9 mouse cellular contexts compared by ENCODE assay signal in the genomic region with DNA sequence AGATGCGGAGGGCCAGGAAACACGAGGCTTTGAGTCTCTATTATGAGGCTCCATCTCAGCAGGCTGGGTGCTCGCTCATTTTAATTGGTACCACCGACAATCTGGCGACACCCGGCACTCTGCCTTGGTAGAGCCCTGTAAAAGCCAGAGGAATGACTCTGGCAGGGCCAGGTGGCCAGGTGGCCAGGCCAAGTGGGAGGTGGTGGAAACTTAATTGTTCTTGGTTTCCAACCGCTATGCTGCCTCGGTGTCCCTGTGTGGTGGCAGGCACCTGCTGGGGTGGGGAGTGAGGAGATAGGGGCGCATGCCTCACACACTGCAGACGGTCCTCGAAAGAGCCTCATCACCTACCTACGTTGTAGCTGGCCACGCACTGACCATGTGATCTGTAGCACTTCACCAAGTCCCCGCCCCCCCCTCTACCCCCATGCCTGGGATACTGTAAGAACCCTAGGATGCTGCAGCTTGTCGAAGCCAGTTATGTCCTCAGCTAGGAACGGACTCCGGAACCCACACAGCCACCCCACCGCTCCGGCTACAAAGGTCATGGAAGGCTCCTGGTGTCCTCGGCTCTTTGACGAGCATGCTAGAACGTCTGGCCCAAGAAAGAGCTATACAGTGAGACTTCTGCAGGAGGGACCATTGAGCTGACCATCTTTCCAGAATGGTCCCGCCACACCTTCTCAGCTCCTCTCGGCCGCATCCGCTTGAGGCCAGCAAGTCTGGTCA. TPM values are rescaled to one million over a fixed set of nuclear protein-coding genes. Genes with fewer than 3 reads are reported as not detected.
DNase-seq lines count a peak whose midpoint lies in the region; ATAC-seq lines count a peak whose summit lies in the region.
"Had no signal": no experiment of that assay in that cellular context is flagged by ENCODE, and none has a peak within 500 bp of the region (broad histone marks: within the 10 kb centered on the region; RNA-seq: fewer than 3 reads in every experiment).

No protein-coding gene starts in this region.

- H3K36me3 ChIP-seq in kidney, embryonic 15.5 days = peaks cover 40% of the 10 kb centered on the region
- peaks cover 48% of the 10 kb centered on the region for H3K36me3 ChIP-seq in embryonic facial prominence, embryonic 10.5 days (replicated peaks)
- peaks cover 3% of the 10 kb centered on the region; the same call in 1 of the 2 replicates for H3K36me3 ChIP-seq in intestine, embryonic 16.5 days (ENCODE audit: control insufficient read depth, insufficient read depth, low read length)
- H3K36me3 ChIP-seq in neural tube, embryonic 14.5 days (ENCODE audit: control insufficient read depth, insufficient read depth, low read length) = peaks cover 3% of the 10 kb centered on the region; the same call in 1 of the 2 replicates

- H3K4me1 ChIP-seq in kidney, embryonic 15.5 days = peaks cover 68% of the 10 kb centered on the region
- H3K4me1 ChIP-seq in embryonic facial prominence, embryonic 10.5 days = peaks cover 49% of the 10 kb centered on the region
- H3K4me1 ChIP-seq in intestine, embryonic 16.5 days (ENCODE audit: control insufficient read depth, insufficient read depth, low read length) = peaks cover 36% of the 10 kb centered on the region
- peaks cover 29% of the 10 kb centered on the region for H3K4me1 ChIP-seq in neural tube, embryonic 14.5 days (ENCODE audit: control insufficient read depth, insufficient read depth, low read length)

- DNase-seq in kidney, postnatal 4 days = no peak
- no peak for DNase-seq in embryonic facial prominence, embryonic 10.5 days (ENCODE audit: low spot score)
- DNase-seq in ovary, postnatal 10 days (ENCODE audit: low spot score) = no peak
- DNase-seq in c-Kit-positive CD71-positive TER-119-positive erythroid progenitor cells, embryonic 14.5 days (ENCODE audit: low spot score) = no peak

- WGBS in kidney, embryonic 15.5 days = 67% methylated on average over 26 of the region's 26 CpGs
- WGBS in embryonic facial prominence, embryonic 10.5 days = 91% methylated on average over 26 of the region's 26 CpGs
- 85% methylated on average over 26 of the region's 26 CpGs for WGBS in intestine, embryonic 16.5 days
- WGBS in neural tube, embryonic 14.5 days = 63% methylated on average over 26 of the region's 26 CpGs

- peak overlapping the region; percentile 50 for H3K4me2 ChIP-seq in kidney, embryonic 15.5 days
- peak overlapping the region; percentile 17; the same call in 1 of the 2 replicates for H3K4me2 ChIP-seq in intestine, embryonic 16.5 days (ENCODE audit: low read depth, low read length)
- peak overlapping the region; percentile 17 for H3K4me2 ChIP-seq in neural tube, embryonic 14.5 days (ENCODE audit: low read depth, low read length)

- H3K9ac ChIP-seq in kidney, embryonic 15.5 days = no peak overlapping the region
- H3K9ac ChIP-seq in intestine, embryonic 16.5 days (ENCODE audit: low read depth, low read length) = peak overlapping the region; percentile 42; the same call in 1 of the 2 replicates
- 0 out of 2 replicates have a peak overlapping the region, but pooled peaks have one; percentile 17 for H3K9ac ChIP-seq in neural tube, embryonic 14.5 days (replicated peaks; ENCODE audit: low read depth, low read length)

- peak overlapping the region; percentile 93 for H3K27ac ChIP-seq in kidney, embryonic 15.5 days
- peak overlapping the region; percentile 76 for H3K27ac ChIP-seq in embryonic facial prominence, embryonic 10.5 days (replicated peaks)
- H3K27ac ChIP-seq in intestine, embryonic 16.5 days (ENCODE audit: low read length) = peak overlapping the region; percentile 51
- H3K27ac ChIP-seq in neural tube, embryonic 14.5 days (ENCODE audit: low read depth, low read length) = peak overlapping the region; percentile 52

- H3K9me3 ChIP-seq in kidney, embryonic 15.5 days (replicated peaks) = no peaks in the 10 kb centered on the region
- H3K9me3 ChIP-seq in embryonic facial prominence, embryonic 10.5 days = no peaks in the 10 kb centered on the region
- H3K9me3 ChIP-seq in intestine, embryonic 16.5 days (ENCODE audit: control insufficient read depth, low read length) = no peaks in the 10 kb centered on the region
- H3K9me3 ChIP-seq in neural tube, embryonic 14.5 days (ENCODE audit: control insufficient read depth, low read length) = no peaks in the 10 kb centered on the region

- H3K27me3 ChIP-seq in kidney, embryonic 15.5 days = 0 out of 2 replicates have a peak, but pooled peaks cover 3% of the 10 kb centered on the region
- no peaks in the 10 kb centered on the region for H3K27me3 ChIP-seq in embryonic facial prominence, embryonic 10.5 days (replicated peaks; ENCODE audit: low read depth, poor library complexity, severe bottlenecking)
- H3K27me3 ChIP-seq in intestine, embryonic 16.5 days (replicated peaks; ENCODE audit: control insufficient read depth, insufficient read depth, low read length) = no peaks in the 10 kb centered on the region
- H3K27me3 ChIP-seq in neural tube, embryonic 14.5 days (ENCODE audit: control insufficient read depth, insufficient read depth, low read length) = no peaks in the 10 kb centered on the region

- H3K4me3 ChIP-seq in kidney, embryonic 15.5 days (replicated peaks) = 0 out of 2 replicates have a peak overlapping the region, but pooled peaks have one; percentile 11
- no peak overlapping the region for H3K4me3 ChIP-seq in embryonic facial prominence, embryonic 10.5 days
- no peak overlapping the region for H3K4me3 ChIP-seq in intestine, embryonic 16.5 days (ENCODE audit: low read length)
- no peak overlapping the region for H3K4me3 ChIP-seq in neural tube, embryonic 14.5 days (ENCODE audit: low read depth, low read length)

- peak; percentile 7; the same call in 1 of the 2 replicates for ATAC-seq in kidney, embryonic 15.5 days (replicated peaks; ENCODE audit: low FRiP score)
- no peak for ATAC-seq in intestine, embryonic 16.5 days
- ATAC-seq in neural tube, embryonic 14.5 days (ENCODE audit: low read depth) = no peak; the same call in 1 of the 2 replicates
- ATAC-seq in monocyte, adult 5-6 weeks (replicated peaks; ENCODE audit: insufficient number of reproducible peaks, low FRiP score, low TSS enrichment, poor library complexity, severe bottlenecking) = no peak

RNA-seq across cellular contexts. Expression of a gene that starts 8.4 kb away (rescaled TPM):
- polyA plus RNA-seq in kidney, embryonic 15.5 days (2015; fragmentation: Nextera tagmentation; extraction: Ambion mirVana) = 32.9 and 36.0 TPM in 2 replicates
- polyA plus RNA-seq in embryonic facial prominence, embryonic 10.5 days (2016; fragmentation: Nextera tagmentation; extraction: Ambion mirVana) = 11.9 and 12.3 TPM in 2 replicates
- 21.4 and 23.9 TPM in 2 replicates for polyA plus RNA-seq in intestine, embryonic 16.5 days (2015; fragmentation: Nextera tagmentation; extraction: Ambion mirVana)
- 14.8 and 18.5 TPM in 2 replicates for polyA plus RNA-seq in neural tube, embryonic 14.5 days (2014; fragmentation: Nextera tagmentation; extraction: Ambion mirVana)
- 8.1 to 8.8 TPM (median 8.5 TPM) in 3 replicates for total RNA-seq in monocyte, adult 5-6 weeks (2017)

RNA-seq across cellular contexts. Expression of a gene that starts 8.8 kb away (rescaled TPM):
- 0.82 and 0.90 TPM in 2 replicates for polyA plus RNA-seq in kidney, embryonic 15.5 days (2015; fragmentation: Nextera tagmentation; extraction: Ambion mirVana)
- polyA plus RNA-seq in embryonic facial prominence, embryonic 10.5 days (2016; fragmentation: Nextera tagmentation; extraction: Ambion mirVana) = 0.65 and 0.81 TPM in 2 replicates
- polyA plus RNA-seq in intestine, embryonic 16.5 days (2015; fragmentation: Nextera tagmentation; extraction: Ambion mirVana) = 0.17 and 0.27 TPM in 2 replicates
- polyA plus RNA-seq in neural tube, embryonic 14.5 days (2014; fragmentation: Nextera tagmentation; extraction: Ambion mirVana) = 0.62 and 1.3 TPM in 2 replicates
- 0.57 TPM in 1 of 3 replicates, not detected in the others for total RNA-seq in monocyte, adult 5-6 weeks (2017)

RNA-seq across cellular contexts. Expression of a gene that starts 32.3 kb away (rescaled TPM):
- polyA plus RNA-seq in kidney, embryonic 15.5 days (2015; fragmentation: Nextera tagmentation; extraction: Ambion mirVana) = 15.3 and 16.1 TPM in 2 replicates
- 19.4 and 20.1 TPM in 2 replicates for polyA plus RNA-seq in embryonic facial prominence, embryonic 10.5 days (2016; fragmentation: Nextera tagmentation; extraction: Ambion mirVana)
- polyA plus RNA-seq in intestine, embryonic 16.5 days (2015; fragmentation: Nextera tagmentation; extraction: Ambion mirVana) = 12.7 and 12.8 TPM in 2 replicates
- polyA plus RNA-seq in neural tube, embryonic 14.5 days (2014; fragmentation: Nextera tagmentation; extraction: Ambion mirVana) = 21.6 and 26.5 TPM in 2 replicates
- 0.43 to 4.0 TPM (median 1.1 TPM) in 3 replicates for total RNA-seq in monocyte, adult 5-6 weeks (2017)

RNA-seq across cellular contexts. Expression of a gene that starts 32.5 kb away (rescaled TPM):
- 47.2 and 52.2 TPM in 2 replicates for polyA plus RNA-seq in kidney, embryonic 15.5 days (2015; fragmentation: Nextera tagmentation; extraction: Ambion mirVana)
- 62.3 and 64.3 TPM in 2 replicates for polyA plus RNA-seq in embryonic facial prominence, embryonic 10.5 days (2016; fragmentation: Nextera tagmentation; extraction: Ambion mirVana)
- 50.8 and 51.4 TPM in 2 replicates for polyA plus RNA-seq in intestine, embryonic 16.5 days (2015; fragmentation: Nextera tagmentation; extraction: Ambion mirVana)
- 23.2 and 27.7 TPM in 2 replicates for polyA plus RNA-seq in neural tube, embryonic 14.5 days (2014; fragmentation: Nextera tagmentation; extraction: Ambion mirVana)
- total RNA-seq in monocyte, adult 5-6 weeks (2017) = 42.2 to 59.5 TPM (median 55.9 TPM) in 3 replicates

RNA-seq across cellular contexts. Expression of a gene that starts 54.0 kb away (rescaled TPM):
- polyA plus RNA-seq in kidney, embryonic 15.5 days (2015; fragmentation: Nextera tagmentation; extraction: Ambion mirVana) = not detected in 2 replicates
- polyA plus RNA-seq in embryonic facial prominence, embryonic 10.5 days (2016; fragmentation: Nextera tagmentation; extraction: Ambion mirVana) = 0.27 TPM in 1 of 2 replicates, not detected in the other
- 0.24 TPM in 1 of 2 replicates, not detected in the other for polyA plus RNA-seq in intestine, embryonic 16.5 days (2015; fragmentation: Nextera tagmentation; extraction: Ambion mirVana)
- 0.46 TPM in 1 of 2 replicates, not detected in the other for polyA plus RNA-seq in neural tube, embryonic 14.5 days (2014; fragmentation: Nextera tagmentation; extraction: Ambion mirVana)
- total RNA-seq in monocyte, adult 5-6 weeks (2017) = not detected in 3 replicates
- polyA plus RNA-seq: heart, embryonic 16.5 days had no signal
